Mouse (Mus musculus): ENCODE data around the gene Pira2.
"Not testable (repeated sequence)": the region's sequence is repeated elsewhere in the genome, so short reads cannot be mapped to it uniquely, and the experiment has no call there.

Pira2 gene

DNA sequence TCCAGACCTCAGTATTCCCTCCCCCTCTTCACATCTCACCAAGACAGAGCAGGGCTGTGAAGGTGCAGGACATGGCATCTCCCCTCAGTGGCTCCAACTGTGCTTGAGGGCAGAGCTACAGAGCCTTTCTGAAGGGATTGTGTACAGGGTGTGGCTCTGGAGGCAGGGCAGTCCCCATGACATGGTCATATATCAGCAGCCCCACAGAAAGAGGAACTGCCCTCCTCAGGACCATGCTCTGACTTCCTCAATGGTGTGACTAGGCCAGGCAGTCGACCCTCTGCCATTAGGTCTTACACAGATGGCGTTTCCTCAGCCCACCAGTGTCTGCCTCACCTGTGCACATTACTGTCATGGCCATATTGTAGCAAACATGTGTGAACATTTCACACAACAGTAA lies at the start of gene Pira2:
TSS of gene Pira2 (minus strand) at position 101 of the 400 bp plus-strand sequence.
- DNase-seq (ENCODE audit: low spot score): not testable (repeated sequence)

DNA sequence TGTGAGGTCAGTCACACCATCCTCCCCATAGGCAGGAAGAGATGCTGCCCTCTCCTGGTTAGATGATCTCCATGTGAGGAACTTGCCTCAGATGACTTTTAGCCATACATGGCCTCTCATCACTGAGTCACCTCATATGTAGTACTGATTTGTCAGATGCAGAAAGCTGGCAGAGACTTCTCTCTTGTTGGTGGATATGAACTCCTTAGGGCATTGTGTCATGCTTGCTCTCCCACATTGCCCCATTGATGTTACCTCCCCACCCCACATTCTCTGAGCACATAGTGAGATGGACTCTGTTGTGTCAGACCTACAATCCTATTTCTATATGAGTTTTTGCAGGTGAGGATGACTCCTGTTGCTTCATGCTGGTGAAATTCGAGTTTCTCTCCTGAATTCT lies 30.2 kb upstream of the Pira2 start:
- not testable (repeated sequence) for DNase-seq (ENCODE audit: low spot score)

DNA sequence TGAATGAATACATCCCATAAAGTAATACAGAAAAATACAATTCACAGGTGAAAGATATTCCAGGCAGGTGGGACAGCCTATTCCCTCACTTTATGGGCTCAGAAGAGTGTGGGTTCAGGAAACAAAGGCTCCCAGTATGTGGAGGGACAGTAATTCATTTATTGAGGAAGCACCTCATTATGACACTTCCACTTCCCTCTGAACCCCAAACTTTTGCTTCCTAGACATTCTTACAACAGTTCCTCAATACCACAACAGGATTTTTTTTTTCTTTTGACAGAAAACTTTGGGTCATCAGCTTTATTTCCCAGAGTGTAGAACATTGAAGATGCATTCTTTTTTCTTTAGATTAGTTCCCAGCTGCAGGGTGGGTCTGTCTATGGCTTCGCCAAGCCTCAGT lies 7.0 kb downstream of the Pira2 start:
- DNase-seq (ENCODE audit: low spot score): not testable (repeated sequence)

DNA sequence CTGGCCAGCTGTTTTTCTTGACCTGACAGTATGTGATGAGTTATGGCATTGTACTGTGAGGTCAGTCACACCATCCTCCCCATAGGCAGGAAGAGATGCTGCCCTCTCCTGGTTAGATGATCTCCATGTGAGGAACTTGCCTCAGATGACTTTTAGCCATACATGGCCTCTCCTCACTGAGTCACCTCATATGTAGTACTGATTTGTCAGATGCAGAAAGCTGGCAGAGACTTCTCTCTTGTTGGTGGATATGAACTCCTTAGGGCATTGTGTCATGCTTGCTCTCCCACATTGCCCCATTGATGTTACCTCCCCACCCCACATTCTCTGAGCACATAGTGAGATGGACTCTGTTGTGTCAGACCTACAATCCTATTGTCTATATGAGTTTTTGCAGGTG lies 14.2 kb downstream of the Pira2 start:
- not testable (repeated sequence) for DNase-seq (ENCODE audit: low spot score)

DNA sequence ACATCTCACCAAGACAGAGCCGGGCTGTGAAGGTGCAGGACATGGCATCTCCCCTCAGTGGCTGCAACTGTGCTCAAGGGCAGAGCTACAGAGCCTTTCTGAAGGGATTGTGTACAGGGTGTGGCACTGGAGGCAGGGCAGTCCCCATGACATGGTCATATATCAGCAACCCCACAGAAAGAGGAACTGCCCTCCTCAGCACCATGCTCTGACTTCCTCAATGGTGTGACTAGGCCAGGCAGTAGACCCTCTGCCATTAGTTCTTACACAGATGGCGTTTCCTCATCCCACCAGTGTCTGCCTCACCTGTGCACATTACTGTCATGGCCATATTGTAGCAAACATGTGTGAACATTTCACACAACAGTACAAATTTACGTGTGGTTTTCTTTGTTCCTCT lies 19.3 kb downstream of the Pira2 start, which contains the start of gene Gm15448:
TSS of gene Gm15448 (minus strand) at position 89 of the 400 bp plus-strand sequence.
- DNase-seq (ENCODE audit: low spot score): not testable (repeated sequence)

DNA sequence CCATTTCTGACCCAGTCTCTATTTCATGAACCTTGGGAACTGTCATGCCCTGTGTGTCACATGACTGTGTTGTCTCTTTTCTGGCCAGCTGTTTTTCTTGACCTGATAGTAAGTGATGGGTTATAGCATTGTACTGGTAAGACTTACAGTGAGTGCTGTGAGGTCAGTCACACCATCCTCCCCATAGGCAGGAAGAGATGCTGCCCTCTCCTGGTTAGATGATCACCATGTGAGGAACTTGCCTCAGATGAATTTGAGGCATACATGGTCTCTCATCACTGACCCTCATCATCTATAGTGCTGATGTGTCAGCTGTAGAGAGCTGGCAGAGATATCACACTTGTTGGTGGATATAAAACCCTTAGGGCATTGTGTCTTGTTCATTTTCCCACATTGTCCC lies 32.9 kb downstream of the Pira2 start:
- DNase-seq (ENCODE audit: low spot score): not testable (repeated sequence)

DNA sequence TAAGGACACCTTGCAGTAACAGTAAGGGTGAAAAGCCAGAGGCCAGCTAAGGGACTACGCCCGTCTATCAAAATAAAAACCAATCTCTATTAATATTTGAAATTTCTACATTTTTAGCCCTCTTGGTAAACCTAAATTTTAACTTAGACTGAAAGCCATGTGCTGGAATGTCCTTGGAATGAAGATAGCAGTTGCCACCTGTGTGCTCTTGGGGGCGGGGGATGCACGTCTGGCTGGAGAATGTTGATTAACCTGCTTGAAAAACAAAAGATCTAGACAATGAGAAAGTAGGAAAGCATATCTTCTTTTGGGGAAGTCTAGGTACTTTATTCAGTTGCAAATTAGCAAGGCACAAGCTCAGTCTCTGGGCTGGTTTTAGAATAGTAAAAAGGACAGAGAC lies 41.9 kb downstream of the Pira2 start:
- not testable (repeated sequence) for DNase-seq (ENCODE audit: low spot score)

DNA sequence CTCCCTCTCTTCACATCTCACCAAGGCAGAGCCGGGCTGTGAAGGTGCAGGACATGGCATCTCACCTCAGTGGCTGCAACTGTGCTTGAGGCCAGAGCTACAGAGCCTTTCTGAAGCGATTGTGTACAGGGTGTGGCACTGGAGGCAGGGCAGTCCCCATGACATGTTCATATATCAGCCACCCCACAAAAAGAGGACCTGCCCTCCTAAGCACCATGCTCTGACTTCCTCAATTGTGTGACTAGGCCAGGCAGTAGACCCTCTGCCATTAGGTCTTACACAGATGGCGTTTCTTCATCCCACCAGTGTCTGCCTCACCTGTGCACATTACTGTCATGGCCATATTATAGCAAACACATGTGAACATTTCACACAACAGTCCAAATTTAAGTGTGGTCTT lies 44.9 kb downstream of the Pira2 start:
- not testable (repeated sequence) for DNase-seq (ENCODE audit: low spot score)

DNA sequence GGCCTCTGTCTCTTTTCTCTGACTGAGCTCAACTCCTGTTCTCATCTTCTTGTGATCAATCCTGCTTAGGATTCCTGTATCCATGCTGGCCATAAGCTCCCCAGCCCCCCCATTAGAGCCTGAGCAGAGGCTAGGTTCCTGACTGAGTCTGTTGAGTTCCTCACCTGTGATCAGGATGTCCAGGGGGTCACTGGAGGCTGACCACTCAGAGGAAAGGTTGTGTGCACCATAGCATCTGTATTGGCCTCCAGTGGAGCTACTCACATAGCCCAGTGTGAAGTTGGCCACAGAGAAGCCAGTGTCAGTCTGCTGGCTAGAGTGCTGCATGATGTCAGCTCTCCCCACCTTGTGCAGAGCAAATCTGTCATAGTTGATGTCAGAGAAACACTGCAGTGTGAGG lies 48.6 kb downstream of the Pira2 start:
- not testable (repeated sequence) for DNase-seq (ENCODE audit: low spot score)
